Mouse (Mus musculus) embryo, embryonic 10.5 days (tissue): ENCODE results near the gene Rab24.
A peak's percentile ranks its signal among the peaks of the same experiment; 100 is the strongest.

Experiments
- DNase-seq: peaks from one replicate; pipeline ENCODE4 v3.0.0-alpha.2; 2015; ENCODE audit warnings: low spot score

Gene Rab24

GRCm38 (mm10) chr13:55328641-55329040 lies 6.9 kb upstream of the Rab24 start:
- DNase-seq: no peak

DNA sequence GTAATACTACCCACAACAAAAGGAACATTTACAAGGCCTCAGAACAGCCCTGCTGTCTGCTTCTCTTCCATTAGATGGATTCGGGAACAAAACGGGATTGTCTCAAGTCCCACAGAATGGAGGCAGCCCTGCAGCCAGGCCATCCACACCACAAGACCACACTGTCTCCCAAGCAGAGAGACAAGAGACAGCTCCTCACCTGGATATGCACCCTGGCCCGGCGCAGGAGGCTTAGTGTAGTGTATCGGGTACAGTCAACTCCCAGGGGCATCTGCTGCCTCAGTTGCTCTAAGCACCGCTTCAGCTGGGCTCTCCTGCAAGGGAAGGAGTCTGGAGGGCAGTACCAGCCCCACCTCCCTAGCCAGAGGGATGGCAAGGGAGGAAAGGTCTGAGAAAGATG lies 6.4 kb upstream of the Rab24 start:
- DNase-seq: no peak

GRCm38 (mm10) chr13:55327633-55328032 lies 5.9 kb upstream of the Rab24 start:
- peak; percentile 87 for DNase-seq

DNA sequence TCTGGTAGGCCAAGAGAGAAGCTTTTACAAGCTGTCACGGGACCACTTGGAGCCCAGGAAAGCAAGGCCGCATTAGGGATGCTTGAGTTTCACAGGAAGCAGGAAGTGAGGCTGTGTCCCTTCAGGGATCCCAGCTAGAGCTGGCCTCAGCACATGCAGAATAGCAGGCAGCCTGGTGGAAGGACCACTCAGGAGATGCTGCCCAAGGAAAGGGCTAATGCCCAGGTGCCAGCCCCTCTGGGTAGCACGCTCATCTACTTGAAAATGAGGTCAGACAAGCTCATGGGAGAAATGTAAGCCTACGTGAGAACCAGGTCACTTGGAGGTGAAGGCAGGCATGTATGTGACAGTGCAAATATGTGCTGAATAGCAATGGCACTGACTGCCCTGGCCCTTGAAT lies 5.4 kb upstream of the Rab24 start:
- no peak for DNase-seq

GRCm38 (mm10) chr13:55325596-55325995 lies 3.9 kb upstream of the Rab24 start:
- no peak for DNase-seq

DNA sequence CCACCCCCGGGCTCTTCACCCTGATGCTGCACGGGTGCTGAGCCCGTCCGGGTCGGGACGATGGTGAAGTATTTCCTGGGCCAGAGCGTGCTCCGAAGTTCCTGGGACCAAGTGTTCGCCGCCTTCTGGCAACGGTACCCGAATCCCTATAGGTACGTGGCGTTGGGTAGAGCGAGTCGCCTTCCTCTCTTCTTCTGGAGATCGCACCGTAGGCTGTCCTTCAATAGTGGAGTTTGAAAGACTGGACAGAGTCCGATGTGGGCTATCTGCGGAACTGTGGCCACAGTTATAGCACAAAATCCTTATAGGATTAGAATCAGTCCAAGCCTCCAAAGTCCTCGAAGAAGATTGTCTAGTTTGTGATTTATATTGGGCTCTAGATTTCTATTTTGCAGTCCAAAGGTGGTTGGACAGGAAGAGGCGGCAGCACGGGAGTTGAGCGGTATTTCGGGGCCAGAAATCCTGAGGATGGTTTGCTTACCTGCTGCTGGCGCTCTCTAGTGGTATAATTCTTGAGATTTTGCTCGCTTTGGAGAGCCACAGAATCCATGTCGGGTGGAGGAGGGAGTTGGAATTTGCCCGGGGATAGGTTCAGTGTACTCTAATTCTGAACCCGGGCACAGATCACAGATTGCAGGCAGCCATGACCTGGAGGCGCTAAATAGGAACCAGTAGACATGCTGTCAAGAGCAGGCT lies 532 bp upstream of the Rab24 start:
- peak; percentile 78 for DNase-seq

- no peak for DNase-seq
Observed at GRCm38 (mm10) chr13:55319931-55320533, 1.7 kb downstream of the Rab24 start, which contains the start of gene Prelid1. Prelid1 (plus strand) TSS chr13:55320500.

GRCm38 (mm10) chr13:55318351-55318750 lies 3.4 kb downstream of the Rab24 start:
- DNase-seq: no peak

DNA sequence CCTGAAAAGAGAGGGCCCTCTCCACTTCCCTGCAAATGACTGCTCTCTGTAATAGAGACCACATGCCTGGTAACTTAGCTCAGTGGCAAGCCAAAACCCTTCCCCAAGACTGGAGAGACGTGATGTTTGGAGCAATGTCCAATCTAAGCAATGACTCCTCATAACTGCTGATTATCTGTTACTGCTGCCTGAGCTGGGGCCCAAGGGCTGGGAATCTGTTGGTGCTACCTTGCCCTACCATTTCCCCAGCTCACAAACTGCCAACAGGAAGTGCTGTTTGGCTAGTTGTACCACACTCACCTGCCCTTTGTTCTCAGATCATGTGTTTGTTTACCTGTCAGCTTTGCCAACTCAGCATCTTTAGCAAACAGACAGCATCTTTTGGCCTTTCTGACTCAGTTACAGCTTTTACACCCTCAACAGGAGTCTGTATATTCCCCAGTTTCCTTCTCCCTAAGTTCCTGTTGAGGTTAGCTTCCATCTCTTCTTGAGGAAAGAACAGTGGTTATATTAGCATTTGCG lies 6.8 kb downstream of the Rab24 start:
- no peak for DNase-seq

- no peak for DNase-seq
Observed at GRCm38 (mm10) chr13:55313051-55313450, 8.7 kb downstream of the Rab24 start.

- no peak for DNase-seq
Observed at GRCm38 (mm10) chr13:55312028-55312630, 9.6 kb downstream of the Rab24 start.

GRCm38 (mm10) chr13:55300913-55301312 lies 20.8 kb downstream of the Rab24 start:
- no peak for DNase-seq

- DNase-seq: no peak
Observed at GRCm38 (mm10) chr13:55296760-55297159, 25.0 kb downstream of the Rab24 start.

DNA sequence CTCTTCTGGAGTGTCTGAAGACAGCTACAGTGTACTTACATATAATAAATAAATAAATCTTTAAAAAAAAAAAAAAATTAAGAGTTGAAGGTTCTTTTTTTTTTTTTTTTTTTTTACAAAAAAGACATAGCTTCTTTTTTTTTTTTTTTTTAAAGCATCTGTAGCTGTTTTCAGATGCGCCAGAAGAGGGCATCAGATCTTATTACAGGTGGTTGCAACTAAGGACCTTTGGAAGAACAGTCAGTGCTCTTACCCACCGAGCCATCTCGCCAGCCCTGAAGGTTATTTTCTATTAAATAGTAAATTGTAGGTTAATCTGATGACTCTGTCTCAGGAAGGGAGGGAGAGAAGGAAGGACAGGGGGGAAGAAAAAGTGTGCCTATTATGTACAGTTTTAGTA lies 32.9 kb downstream of the Rab24 start:
- no peak for DNase-seq

GRCm38 (mm10) chr13:55277646-55278045 lies 44.1 kb downstream of the Rab24 start:
- no peak for DNase-seq

DNA sequence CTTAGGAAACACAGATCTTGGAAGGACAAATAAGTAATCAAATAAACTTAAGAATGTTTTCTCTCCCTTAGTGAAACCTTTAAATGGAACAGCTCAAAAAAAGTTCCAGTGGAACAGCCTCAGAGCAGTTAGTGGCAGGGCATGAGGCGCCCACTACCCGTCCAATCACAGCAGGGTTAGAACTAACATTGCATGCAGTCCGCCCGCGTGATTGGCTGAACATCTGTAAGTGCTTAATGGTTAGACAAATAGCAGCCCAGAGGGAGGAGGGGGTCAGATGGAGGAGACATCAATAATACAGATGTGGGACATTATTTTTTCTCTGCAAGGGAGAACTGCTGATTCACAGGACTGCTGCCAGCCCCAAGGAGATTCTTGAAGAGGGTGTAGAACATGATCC lies 44.5 kb downstream of the Rab24 start:
- DNase-seq: no peak
